Mouse (Mus musculus) bone marrow macrophage, adult 2 months (primary cell): ENCODE results near the gene Krtdap. TPM values are rescaled to one million over a fixed set of nuclear protein-coding genes. Genes with fewer than 3 reads are reported as not detected.
A peak's percentile ranks its signal among the peaks of the same experiment; 100 is the strongest.
"Not testable (repeated sequence)": the region's sequence is repeated elsewhere in the genome, so short reads cannot be mapped to it uniquely, and the experiment has no call there.

Experiments used
- H3K27ac ChIP-seq: 2 replicates; pipeline ENCODE4 v1.5.1; 2012; ENCODE audit warnings: low read depth, low read length; ENCODE audit not compliant: insufficient read depth
- H3K4me1 ChIP-seq: 2 replicates; pipeline ENCODE4 v1.6.1; 2012; ENCODE audit warnings: low read length; ENCODE audit not compliant: control insufficient read depth, insufficient read depth
- H3K4me3 ChIP-seq: 2 replicates; pipeline ENCODE4 v1.5.1; 2012; ENCODE audit warnings: mild to moderate bottlenecking, low read length, moderate library complexity; ENCODE audit not compliant: insufficient read depth
- CTCF ChIP-seq: IDR thresholded peaks from 2 replicates; pipeline ENCODE4 v1.5.1; 2012; ENCODE audit warnings: low read depth, mild to moderate bottlenecking, low read length, moderate library complexity
- POLR2A ChIP-seq: IDR thresholded peaks from 2 replicates; pipeline ENCODE4 v1.6.1; 2012; ENCODE audit warnings: mild to moderate bottlenecking, low read depth, low read length, borderline replicate concordance
- polyA plus RNA-seq: library from polyadenylated mRNA; stranded (reverse); fragments of >200 nt; gene quantifications from 2 replicates; pipeline ENCODE4 v1.2.4, GENCODE M21; 2012; ENCODE audit not compliant: missing spikeins, insufficient read depth, insufficient read length

The Krtdap gene
- polyA plus RNA-seq, 1 experiment, result not detected

DNA sequence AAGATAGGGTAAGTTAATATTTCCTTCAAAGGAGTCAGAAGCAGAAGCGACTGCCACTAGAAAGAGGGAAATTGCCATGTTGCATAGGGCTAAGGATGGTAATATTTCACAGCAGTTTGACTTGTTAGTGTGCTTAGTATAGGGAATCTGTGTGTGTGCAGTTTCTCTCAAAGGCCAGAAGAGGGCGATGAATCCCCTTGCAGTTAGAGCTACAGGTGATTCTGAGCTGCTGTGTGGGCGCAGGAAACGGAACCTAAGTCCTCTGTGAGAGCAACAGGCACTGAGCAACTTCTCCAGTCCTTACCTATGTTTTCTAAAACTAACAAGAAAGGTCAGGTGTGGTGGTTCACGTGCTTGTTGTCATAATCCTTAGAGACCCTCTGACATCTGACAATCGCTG is 22.6 kb downstream of the Krtdap start:
- Histone ChIP-seq H3K4me1 (peaks cover 24% of the 10 kb centered on the region), H3K4me3 (no peak overlapping the region), H3K27ac (no peak overlapping the region)
- 0 out of 2 replicates have a peak, but pooled peaks have one; percentile 30 for TF ChIP-seq CTCF
- TF ChIP-seq POLR2A, result no peak

DNA sequence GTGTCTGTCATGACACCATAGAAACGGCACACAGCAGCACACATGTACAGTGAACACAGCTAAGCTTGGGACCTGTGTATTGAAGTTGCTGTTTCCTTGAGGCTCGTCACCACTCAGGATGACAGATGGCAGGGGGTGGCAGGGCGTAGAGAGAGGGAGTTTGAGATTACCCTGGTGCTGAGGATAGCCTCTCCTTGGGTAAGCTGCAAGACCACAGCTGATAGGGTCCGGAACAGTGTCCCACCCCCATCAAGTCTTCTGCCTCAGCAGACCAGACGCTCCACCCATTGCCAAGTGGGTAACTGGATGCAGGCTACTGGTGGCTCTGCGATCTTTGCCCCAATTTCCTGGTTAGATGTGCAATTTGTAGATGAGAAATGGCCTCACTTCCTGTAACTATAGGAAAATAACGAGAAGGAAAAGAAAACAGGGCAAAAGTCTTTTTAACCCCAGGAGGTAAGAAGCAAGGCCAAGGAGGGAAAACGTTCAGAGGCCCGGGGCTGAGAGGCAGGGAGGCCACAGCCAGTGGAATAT is 24.1 kb downstream of the Krtdap start:
- peak overlapping the region; percentile 97 for H3K27ac ChIP-seq
- peaks cover 24% of the 10 kb centered on the region for H3K4me1 ChIP-seq
- no peak overlapping the region for H3K4me3 ChIP-seq
- no peak for TF ChIP-seq POLR2A
- no peak for TF ChIP-seq CTCF

DNA sequence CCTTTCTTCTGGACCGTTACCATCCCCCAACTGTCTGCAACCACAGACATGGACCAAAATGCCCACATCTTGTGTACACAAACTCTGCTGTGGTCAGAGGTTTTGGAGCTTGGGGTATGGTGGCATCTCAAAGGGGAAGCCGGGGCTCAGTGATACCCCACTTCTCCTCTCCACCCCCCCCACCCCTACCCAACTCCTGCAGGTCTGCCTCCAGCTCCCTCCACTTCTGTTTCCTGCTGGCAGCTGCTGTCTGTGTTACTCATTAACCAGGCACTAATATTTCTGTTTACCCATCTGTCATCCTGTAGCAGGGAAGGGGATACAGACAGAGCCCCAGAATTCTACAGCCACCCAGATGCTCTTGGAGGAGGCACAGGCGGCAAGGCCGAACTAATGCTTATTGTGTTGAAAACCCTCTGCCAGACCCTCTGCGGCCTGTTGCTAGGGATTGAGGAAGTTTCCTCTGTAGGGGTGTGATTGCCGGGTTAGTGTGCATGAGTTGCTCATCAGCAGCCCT is 24.7 kb downstream of the Krtdap start:
- Histone ChIP-seq H3K4me1 (peaks cover 24% of the 10 kb centered on the region), H3K27ac (peak overlapping the region; percentile 97), H3K4me3 (no peak overlapping the region)
- 0 out of 2 replicates have a peak, but pooled peaks have one; percentile 17 for TF ChIP-seq POLR2A
- no peak for TF ChIP-seq CTCF

DNA sequence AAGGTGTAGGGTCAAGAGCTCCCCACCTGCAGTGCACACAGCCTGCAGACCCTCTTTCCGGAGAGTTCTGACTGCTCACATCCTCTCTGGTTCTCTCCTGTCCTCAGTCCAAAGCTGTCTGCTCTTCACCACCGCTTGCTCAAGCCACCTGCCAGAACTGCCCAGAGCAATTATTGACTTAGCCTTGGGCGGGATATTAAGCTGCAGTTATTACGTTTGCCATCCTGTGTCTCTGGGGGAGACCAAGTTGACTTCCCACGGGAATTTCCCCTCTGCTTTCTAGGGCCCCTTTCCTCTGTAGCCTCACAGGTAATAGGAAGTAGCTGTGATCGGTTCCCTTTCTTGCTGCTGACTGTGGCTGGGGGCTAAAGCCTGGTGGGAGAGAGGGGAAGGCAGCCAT is 32.4 kb downstream of the Krtdap start:
- Histone ChIP-seq H3K4me1 (peaks cover 13% of the 10 kb centered on the region), H3K27ac (no peak overlapping the region), H3K4me3 (no peak overlapping the region)
- TF ChIP-seq POLR2A (no peak), CTCF (no peak)

DNA sequence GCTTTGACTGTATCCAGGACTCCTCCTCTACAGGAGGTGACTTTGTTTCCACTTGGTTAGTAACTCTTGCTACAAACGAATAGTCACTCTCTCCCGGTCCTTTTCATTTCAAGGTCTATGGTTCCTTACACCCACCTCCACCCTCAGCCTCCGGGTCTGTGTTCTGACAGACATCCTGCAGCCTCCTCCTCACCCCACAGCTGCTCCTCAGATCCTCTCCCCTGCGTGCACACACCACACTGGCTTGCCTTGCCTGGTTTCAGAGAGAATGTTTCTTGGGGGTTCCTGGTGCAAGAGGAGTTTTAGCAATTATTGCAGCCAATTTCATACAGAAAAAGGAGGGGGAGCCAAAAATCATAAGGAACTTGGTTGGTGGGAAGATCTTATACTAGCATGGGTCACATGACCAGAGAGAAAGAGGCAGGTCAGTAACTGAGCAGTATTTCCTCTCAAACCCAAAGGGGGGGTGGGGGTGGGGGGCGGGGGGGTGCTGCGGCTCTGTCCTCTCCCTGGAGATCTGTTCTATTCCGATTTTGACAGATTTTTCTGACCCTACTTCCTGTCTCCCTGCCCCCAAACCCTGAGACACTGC is 33.3 kb downstream of the Krtdap start:
- Histone ChIP-seq H3K4me3 (no peak overlapping the region), H3K4me1 (peaks cover 13% of the 10 kb centered on the region), H3K27ac (no peak overlapping the region)
- TF ChIP-seq CTCF (no peak), POLR2A (no peak)

DNA sequence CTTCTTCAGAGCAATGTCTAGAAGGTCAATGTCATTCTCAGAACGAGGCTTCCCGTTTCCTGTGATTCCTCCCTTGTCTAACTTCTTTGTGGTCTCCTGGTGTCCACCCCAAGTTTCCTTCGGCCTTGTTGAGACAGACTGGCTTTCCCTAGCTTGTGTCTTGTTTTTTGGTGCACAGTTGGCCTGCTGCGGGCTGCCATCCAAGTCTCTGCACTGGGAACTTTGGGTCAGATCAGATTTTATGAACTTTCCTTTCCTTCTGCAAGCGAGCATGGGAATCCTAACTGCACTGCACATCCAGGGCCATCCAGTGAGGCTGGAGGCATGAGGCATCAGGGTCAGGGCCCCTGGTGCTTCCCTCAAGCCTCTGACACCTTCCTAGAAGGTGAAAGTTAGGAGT is 33.8 kb downstream of the Krtdap start:
- no peak overlapping the region for H3K27ac ChIP-seq
- no peak overlapping the region for H3K4me3 ChIP-seq
- H3K4me1 ChIP-seq, result peaks cover 13% of the 10 kb centered on the region
- TF ChIP-seq POLR2A (no peak), CTCF (no peak)

DNA sequence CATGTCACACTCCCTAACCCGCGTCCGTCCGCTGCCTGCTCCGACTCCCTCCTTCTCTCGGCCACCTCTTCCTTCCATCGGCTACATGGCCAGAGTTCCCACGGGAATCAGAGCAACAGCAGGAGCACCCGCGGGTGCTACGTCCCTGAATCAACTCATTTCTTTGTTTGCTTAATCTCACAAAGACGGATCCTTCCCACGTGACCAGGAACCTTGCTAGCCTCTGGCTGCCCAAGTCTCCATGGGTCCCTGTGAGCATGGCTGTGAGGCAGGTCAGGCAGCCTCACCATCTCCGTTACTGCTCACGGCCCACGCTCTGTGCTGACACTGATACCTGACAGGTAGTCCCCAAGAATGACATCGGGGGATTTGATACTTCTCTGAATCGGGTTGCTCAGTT is 36.0 kb downstream of the Krtdap start, which contains the start of gene Ffar2:
TSS of gene Ffar2 (minus strand) at position 101 of the 400 bp plus-strand sequence.
- Histone ChIP-seq H3K4me3 (no peak within 1 kb of the TSS), H3K27ac (no peak within 1 kb of the TSS), H3K4me1 (peaks cover 13% of the 10 kb centered on the region)
- TF ChIP-seq CTCF (no peak), POLR2A (no peak)

DNA sequence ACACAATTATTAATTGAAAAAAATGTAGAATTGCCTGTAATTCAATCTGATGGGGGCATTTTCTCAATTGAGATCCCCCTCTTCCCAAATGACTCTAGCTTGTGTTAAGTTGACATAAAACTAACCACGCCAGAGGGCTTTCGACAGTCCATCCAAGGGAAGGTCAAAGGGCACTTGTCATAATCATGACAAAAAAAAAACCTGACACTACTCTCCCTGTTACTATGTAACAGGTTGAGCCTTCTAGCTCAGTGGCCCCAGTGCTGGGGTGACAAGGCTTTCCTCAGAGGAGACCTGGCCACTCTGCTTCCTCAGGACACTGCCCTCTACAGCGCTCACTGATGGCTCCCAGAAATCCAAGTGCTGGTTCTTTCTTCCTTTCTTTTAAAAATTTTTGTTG is 36.6 kb downstream of the Krtdap start:
- Histone ChIP-seq H3K27ac (no peak overlapping the region), H3K4me1 (peaks cover 16% of the 10 kb centered on the region), H3K4me3 (no peak overlapping the region)
- no peak for TF ChIP-seq POLR2A
- TF ChIP-seq CTCF, result no peak

DNA sequence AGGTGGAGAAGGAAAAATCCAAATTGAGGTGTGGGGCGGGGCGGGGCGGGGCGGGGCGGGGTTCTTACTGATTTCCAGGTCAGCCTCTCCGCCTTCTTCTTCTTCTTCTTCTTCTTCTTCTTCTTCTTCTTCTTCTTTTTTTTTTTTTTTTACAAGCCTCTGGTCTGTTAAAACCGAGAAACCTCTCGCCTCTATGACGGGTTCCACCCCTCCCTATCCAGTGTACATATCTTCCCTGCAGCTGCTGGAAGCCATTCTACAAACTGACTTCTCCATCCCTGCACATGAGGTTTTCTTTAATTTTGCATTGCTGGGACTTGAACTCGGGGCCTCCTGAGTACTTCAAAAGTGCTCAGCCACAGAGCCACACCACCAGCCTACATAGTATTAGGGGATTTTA is 39.0 kb downstream of the Krtdap start:
- Histone ChIP-seq H3K4me1 (peaks cover 6% of the 10 kb centered on the region), H3K27ac (no peak overlapping the region), H3K4me3 (no peak overlapping the region)
- TF ChIP-seq POLR2A, result no peak
- TF ChIP-seq CTCF, result no peak

DNA sequence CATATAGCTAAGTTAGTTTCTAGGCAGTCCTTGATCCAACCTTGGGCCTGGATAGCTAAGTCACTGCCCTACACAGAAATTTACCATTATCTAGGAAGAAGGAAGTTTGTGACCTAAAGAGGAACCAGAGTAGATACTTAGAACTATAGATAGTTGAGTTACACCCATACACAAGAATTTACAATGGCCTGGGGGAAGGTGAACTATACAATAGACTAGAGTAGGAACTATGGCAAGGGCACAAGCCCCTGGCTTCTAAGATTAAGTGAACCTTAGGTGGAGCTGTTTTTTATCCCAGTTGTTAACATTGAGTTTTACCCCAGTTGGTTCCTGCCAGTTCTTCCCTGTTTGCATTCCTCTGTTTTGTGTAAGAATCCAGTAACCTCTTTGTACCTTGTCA is 41.2 kb downstream of the Krtdap start:
- not testable (repeated sequence) for H3K27ac ChIP-seq, H3K4me3 ChIP-seq, H3K4me1 ChIP-seq

DNA sequence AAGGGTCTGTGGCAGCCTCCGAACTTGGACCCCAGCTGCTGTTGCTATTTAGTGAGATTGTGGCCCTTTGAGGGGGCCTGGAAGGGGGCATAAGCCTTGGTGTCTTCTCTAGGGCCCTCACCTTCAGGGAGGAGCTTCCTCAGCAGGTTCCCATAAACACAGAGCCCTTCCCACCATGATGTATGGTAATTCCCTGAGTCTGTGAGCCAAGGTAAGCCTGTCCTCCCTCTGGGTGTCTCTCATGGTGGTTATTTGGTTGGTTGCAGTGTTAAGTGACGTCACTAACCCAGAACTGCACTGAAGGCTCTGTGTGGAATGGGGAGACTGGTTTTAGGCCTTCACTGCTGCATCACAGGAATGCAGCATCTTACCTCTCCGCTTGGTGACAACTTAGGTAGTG is 41.7 kb downstream of the Krtdap start:
- TF ChIP-seq POLR2A (no peak), CTCF (no peak)
- Histone ChIP-seq H3K27ac (no peak overlapping the region), H3K4me3 (no peak overlapping the region), H3K4me1 (peaks cover 6% of the 10 kb centered on the region)
